Mouse (Mus musculus) hindbrain, embryonic 15.5 days (tissue): ENCODE data around the gene Akna. TPM values are rescaled to one million over a fixed set of nuclear protein-coding genes. Genes with fewer than 3 reads are reported as not detected.

ENCODE experiments used
- ATAC-seq: fragments of 200-750 bp; cut with Nextera tagmentation; 2 replicates; pipeline ENCODE4 v1.8.0; 2017; ENCODE audit warnings: low read depth, moderate number of reproducible peaks, moderate TSS enrichment; ENCODE audit not compliant: low FRiP score
- H3K27ac ChIP-seq: fragments of 300-500 bp; sonication (generic); replicated peaks from 2 replicates; pipeline ENCODE4 v1.5.1; 2015; ENCODE audit warnings: mild to moderate bottlenecking, inconsistent platforms
- H3K27me3 ChIP-seq: fragments of 300-500 bp; sonication (generic); 2 replicates; pipeline ENCODE4 v1.6.1; 2015; ENCODE audit warnings: control low read depth, inconsistent platforms
- H3K36me3 ChIP-seq: fragments of 300-500 bp; sonication (generic); 2 replicates; pipeline ENCODE4 v1.6.1; 2015; ENCODE audit warnings: control low read depth, inconsistent platforms
- H3K4me1 ChIP-seq: fragments of 300-500 bp; sonication (generic); replicated peaks from 2 replicates; pipeline ENCODE4 v1.6.1; 2015; ENCODE audit warnings: control low read depth, inconsistent platforms
- H3K4me2 ChIP-seq: fragments of 300-500 bp; sonication (generic); 2 replicates; pipeline ENCODE4 v1.6.1; 2015; ENCODE audit warnings: moderate library complexity, mild to moderate bottlenecking, inconsistent platforms
- H3K4me3 ChIP-seq: fragments of 300-500 bp; sonication (generic); 2 replicates; pipeline ENCODE4 v1.5.1; 2015; ENCODE audit warnings: mild to moderate bottlenecking, inconsistent platforms
- H3K9ac ChIP-seq: fragments of 300-500 bp; sonication (generic); 2 replicates; pipeline ENCODE4 v1.6.1; 2015; ENCODE audit warnings: inconsistent platforms
- H3K9me3 ChIP-seq: fragments of 300-500 bp; sonication (generic); 2 replicates; pipeline ENCODE4 v1.6.1; 2016; ENCODE audit warnings: control low read depth, inconsistent platforms
- WGBS: fragments of 180-500 bp; shearing (Covaris S2); methylation state at CpG from one replicate; pipeline ENCODE4 v1.1.7; 2015; 5-methylcytosine and 5-hydroxymethylcytosine counted together
- polyA plus RNA-seq: library from polyadenylated mRNA; unstranded; fragments of >200 nt; fragmentation: Nextera tagmentation; extraction: Ambion mirVana; gene quantifications from 2 replicates; pipeline ENCODE4 v1.2.1, GENCODE M21; 2015

Gene Akna
- polyA plus RNA-seq, 1 experiment from 2014 or later, result 7.2 TPM

DNA sequence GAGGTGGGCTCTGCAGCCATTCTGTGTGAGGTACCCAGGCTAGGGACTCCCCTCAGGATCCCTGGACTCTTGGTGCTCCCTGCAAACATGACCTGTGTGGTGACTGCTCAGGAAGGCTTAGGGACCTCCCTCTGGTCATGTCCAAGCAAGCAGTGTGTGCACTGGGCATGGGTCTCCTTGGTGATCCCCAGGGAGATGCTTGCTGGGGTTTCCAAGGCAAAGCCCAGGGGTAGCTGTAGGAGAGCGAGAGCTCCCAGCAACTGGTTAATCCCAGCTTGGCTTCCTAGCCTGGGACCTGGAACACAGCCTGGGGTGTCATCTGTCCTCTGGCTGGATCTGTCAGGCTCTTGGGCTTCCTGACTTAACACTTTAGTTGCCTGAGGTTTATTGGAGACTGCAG, 27.8 kb downstream of the Akna start:
- ATAC-seq, result peak; percentile 68
- WGBS, result 61% methylated on average over 1 of the region's 1 CpGs
- H3K36me3 ChIP-seq, result peaks cover 7% of the 10 kb centered on the region; the same call in 1 of the 2 replicates
- H3K9me3 ChIP-seq, result no peaks in the 10 kb centered on the region
- no peak overlapping the region for H3K4me2 ChIP-seq
- no peaks in the 10 kb centered on the region for H3K27me3 ChIP-seq
- no peak overlapping the region for H3K27ac ChIP-seq
- H3K4me1 ChIP-seq, result peaks cover 6% of the 10 kb centered on the region; the same call in 1 of the 2 replicates
- H3K4me3 ChIP-seq, result no peak overlapping the region
- no peak overlapping the region for H3K9ac ChIP-seq

DNA sequence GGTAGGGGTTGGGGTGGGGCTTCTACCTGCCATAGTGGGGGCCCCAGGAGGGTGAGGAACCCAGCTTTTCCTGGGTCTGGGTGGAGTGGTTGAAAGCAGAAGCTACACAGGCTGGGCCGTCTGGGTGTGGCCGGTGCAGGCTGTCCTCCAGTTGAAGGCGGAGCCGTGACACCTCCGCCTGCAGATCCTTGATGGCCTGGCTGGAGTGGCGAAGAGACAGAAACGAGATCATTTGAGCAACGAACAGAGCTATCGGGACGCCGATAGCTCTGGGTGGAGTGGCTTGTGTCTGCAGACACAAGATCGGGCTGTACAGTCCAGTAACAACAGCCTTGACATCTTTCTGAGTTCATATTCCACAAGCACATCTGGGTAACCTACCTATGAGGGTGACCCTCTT, 28.8 kb downstream of the Akna start:
- no peak for ATAC-seq
- peaks cover 6% of the 10 kb centered on the region; the same call in 1 of the 2 replicates for H3K36me3 ChIP-seq
- H3K4me1 ChIP-seq, result peaks cover 6% of the 10 kb centered on the region; the same call in 1 of the 2 replicates
- H3K27me3 ChIP-seq, result no peaks in the 10 kb centered on the region
- no peak overlapping the region for H3K4me2 ChIP-seq
- H3K27ac ChIP-seq, result no peak overlapping the region
- H3K4me3 ChIP-seq, result no peak overlapping the region
- H3K9ac ChIP-seq, result no peak overlapping the region
- WGBS, result 91% methylated on average over 12 of the region's 12 CpGs
- H3K9me3 ChIP-seq, result no peaks in the 10 kb centered on the region

DNA sequence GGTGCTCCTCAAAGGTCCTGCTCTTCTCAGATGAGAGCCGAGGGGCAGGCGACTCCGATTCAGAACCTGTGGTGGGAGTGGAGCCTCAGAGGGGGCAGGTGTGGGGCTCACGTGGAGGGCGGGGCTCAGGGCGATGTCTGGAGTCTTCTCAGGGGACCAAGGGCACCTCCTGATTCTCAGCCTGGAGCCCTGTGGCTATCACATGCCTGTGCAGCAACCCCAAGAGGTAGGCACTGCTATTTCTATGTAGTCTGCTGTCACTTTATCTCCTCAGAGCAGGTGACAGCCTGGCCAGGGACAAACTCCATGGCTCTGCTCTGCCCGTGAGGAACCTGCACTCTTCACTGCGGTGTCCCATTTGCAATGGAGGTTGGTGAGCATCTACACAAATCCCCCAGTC, 29.8 kb downstream of the Akna start:
- Histone ChIP-seq H3K36me3 (0 out of 2 replicates have a peak, but pooled peaks cover 3% of the 10 kb centered on the region), H3K4me2 (no peak overlapping the region), H3K4me3 (no peak overlapping the region), H3K9me3 (no peaks in the 10 kb centered on the region), H3K27ac (no peak overlapping the region), H3K4me1 (peaks cover 6% of the 10 kb centered on the region; the same call in 1 of the 2 replicates), H3K9ac (no peak overlapping the region), H3K27me3 (no peaks in the 10 kb centered on the region)
- ATAC-seq, result no peak
- 87% methylated on average over 8 of the region's 8 CpGs for WGBS

DNA sequence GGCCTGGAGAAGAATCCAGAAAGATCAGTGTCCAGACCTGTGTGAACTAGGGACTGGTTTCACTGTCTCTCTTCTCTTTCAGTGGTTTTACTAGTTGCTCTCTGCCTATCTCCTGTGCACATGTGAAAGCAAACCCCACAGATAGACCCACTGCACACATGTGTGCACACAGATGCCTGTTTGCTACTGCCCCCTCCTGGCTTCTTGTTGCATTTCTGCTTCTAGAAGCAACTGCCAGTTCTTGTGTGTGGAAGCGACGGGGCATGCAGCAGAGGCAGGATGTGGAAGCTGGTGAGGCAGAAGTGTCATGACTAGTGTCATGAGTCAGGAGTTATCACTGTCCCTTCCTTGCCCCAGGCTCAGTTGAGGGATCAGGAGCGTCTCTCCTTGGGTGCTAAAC, 31.3 kb downstream of the Akna start:
- H3K9ac ChIP-seq, result no peak overlapping the region
- H3K4me2 ChIP-seq, result no peak overlapping the region
- no peak overlapping the region for H3K27ac ChIP-seq
- no peaks in the 10 kb centered on the region for H3K27me3 ChIP-seq
- H3K36me3 ChIP-seq, result no peaks in the 10 kb centered on the region
- WGBS, result 62% methylated on average over 3 of the region's 3 CpGs
- H3K9me3 ChIP-seq, result no peaks in the 10 kb centered on the region
- no peak overlapping the region for H3K4me3 ChIP-seq
- ATAC-seq, result no peak
- peaks cover 6% of the 10 kb centered on the region; the same call in 1 of the 2 replicates for H3K4me1 ChIP-seq

DNA sequence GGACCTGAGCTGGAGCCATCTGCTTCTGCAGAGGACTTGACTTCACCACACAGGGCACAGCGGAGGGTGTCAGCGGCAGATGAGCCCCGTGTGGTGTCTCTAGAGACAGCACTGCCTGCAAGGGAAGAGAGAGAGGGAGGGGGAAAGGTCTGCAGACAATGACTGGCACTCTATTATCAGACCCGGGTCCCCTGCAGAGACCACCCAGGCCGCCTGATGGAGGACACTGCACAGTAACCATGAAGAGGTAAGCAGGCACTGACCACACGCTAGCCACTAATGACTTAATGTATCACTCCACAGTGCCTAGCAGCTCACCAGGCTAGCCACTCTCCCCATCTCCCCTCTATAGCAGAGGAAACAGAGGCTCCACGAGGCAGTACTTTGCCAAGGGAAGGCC, 32.3 kb downstream of the Akna start:
- no peak for ATAC-seq
- 38% methylated on average over 7 of the region's 7 CpGs for WGBS
- no peak overlapping the region for H3K4me3 ChIP-seq
- H3K27ac ChIP-seq, result no peak overlapping the region
- peaks cover 6% of the 10 kb centered on the region; the same call in 1 of the 2 replicates for H3K4me1 ChIP-seq
- no peaks in the 10 kb centered on the region for H3K9me3 ChIP-seq
- no peaks in the 10 kb centered on the region for H3K27me3 ChIP-seq
- no peak overlapping the region for H3K4me2 ChIP-seq
- no peaks in the 10 kb centered on the region for H3K36me3 ChIP-seq
- no peak overlapping the region for H3K9ac ChIP-seq

DNA sequence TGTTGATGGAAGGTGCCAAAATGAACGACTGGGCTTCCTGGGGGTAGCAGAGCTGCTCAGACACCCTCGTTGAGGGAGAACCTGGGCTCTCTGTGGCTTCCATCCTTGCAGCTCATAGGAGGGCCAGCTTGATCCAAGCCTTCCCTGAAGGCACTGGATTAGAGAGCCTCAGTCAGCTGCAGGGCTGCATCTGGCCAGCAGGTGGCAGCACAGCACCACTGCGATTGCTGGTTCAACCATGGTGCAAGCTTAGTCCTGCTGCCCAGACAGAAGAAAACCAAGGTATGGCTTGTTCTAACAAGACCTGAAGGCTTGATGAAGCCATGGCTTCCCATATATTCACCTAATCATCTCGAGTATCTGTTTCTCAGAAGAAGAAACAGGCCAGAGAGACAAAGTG, 34.6 kb downstream of the Akna start:
- no peaks in the 10 kb centered on the region for H3K36me3 ChIP-seq
- ATAC-seq, result peak; percentile 39
- 18% methylated on average over 4 of the region's 4 CpGs for WGBS
- H3K4me1 ChIP-seq, result peaks cover 6% of the 10 kb centered on the region; the same call in 1 of the 2 replicates
- H3K4me2 ChIP-seq, result no peak overlapping the region
- no peak overlapping the region for H3K27ac ChIP-seq
- no peaks in the 10 kb centered on the region for H3K27me3 ChIP-seq
- H3K4me3 ChIP-seq, result no peak overlapping the region
- H3K9me3 ChIP-seq, result no peaks in the 10 kb centered on the region
- no peak overlapping the region for H3K9ac ChIP-seq

DNA sequence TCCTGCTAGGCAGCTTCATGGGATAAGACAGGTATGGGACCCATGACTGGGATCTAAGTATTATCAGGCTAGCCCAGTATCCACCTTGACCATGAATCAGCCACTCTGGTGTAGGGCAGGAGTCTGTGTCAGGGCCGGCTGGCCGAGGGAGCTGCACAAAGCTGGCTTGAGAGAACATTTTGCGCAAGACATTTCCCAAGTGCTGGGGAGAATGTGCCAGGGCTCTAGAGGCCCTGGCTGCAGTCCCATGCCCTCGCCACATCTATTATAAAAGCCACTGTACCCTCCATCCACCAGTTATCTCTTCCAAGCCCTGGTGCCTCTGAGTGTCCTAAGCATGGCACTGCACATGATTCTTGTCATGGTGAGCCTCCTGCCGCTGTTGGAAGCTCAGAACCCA, 41.0 kb downstream of the Akna start, which contains the start of gene Orm2:
TSS of gene Orm2 (plus strand) at position 300 of the 400 bp plus-strand sequence.
- H3K27ac ChIP-seq, result no peak within 1 kb of the TSS
- H3K4me3 ChIP-seq, result no peak within 1 kb of the TSS
- H3K9me3 ChIP-seq, result no peaks in the 10 kb centered on the region
- no peaks in the 10 kb centered on the region for H3K36me3 ChIP-seq
- no peak for ATAC-seq
- no peaks in the 10 kb centered on the region for H3K27me3 ChIP-seq
- WGBS, result 87% methylated on average over 5 of the region's 5 CpGs
- no peak within 1 kb of the TSS for H3K4me2 ChIP-seq
- H3K9ac ChIP-seq, result no peak within 1 kb of the TSS
- H3K4me1 ChIP-seq, result no peaks in the 10 kb centered on the region

DNA sequence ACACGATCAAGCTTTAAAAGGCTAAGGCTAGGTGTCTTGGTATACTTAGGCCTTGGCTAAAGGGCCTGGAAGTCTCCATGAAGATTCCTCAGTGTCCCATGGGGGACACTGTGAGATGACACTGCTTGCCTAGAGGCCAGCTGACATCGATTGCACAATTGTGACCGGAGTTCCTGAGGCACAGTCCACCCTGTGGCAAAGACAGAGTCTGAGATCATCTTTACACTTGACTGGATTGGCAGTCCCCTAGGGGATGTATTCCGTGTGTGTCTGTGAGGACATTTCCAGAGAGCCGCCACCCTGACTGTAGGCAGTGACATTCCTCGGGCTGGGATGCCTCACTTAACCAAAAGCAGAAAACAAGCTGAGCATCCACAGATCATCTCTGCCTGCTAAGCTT, 43.3 kb downstream of the Akna start:
- ATAC-seq, result no peak
- Histone ChIP-seq H3K9me3 (no peaks in the 10 kb centered on the region), H3K4me1 (no peaks in the 10 kb centered on the region), H3K4me2 (no peak overlapping the region), H3K36me3 (no peaks in the 10 kb centered on the region), H3K27me3 (no peaks in the 10 kb centered on the region), H3K9ac (no peak overlapping the region), H3K27ac (no peak overlapping the region), H3K4me3 (no peak overlapping the region)
- 61% methylated on average over 6 of the region's 6 CpGs for WGBS

DNA sequence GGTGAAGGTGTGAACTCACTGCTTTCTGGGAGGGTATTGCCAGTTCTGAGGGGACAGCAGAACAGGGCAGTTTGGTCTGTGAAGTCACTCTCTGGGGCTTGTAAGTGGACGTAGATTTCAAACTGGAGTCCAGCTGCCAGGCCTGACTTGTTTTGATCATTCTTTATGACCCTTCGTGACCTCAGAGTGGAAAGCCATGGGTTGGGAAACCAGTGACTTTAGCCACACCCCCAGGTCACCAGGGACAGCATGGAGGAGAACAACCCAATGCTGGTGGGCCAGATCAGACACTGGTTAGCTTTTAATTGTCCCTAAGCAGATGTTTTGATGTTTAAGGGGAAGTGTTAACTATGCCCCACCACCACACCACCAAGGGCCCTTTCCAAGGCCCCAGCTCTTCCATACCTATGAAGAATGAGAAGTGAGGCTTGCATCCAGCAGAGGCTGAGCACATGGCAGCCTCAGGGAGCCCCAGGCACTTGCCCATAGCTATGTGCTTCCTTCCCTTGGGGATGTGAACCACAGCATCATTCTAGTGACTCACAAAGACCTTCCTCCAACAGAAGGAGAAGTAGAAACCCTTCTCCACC, 46.1 kb downstream of the Akna start:
- no peak overlapping the region for H3K4me3 ChIP-seq
- no peaks in the 10 kb centered on the region for H3K4me1 ChIP-seq
- no peaks in the 10 kb centered on the region for H3K36me3 ChIP-seq
- no peak overlapping the region for H3K27ac ChIP-seq
- 66% methylated on average over 2 of the region's 2 CpGs for WGBS
- no peak for ATAC-seq
- H3K27me3 ChIP-seq, result no peaks in the 10 kb centered on the region
- H3K4me2 ChIP-seq, result no peak overlapping the region
- no peak overlapping the region for H3K9ac ChIP-seq
- no peaks in the 10 kb centered on the region for H3K9me3 ChIP-seq

DNA sequence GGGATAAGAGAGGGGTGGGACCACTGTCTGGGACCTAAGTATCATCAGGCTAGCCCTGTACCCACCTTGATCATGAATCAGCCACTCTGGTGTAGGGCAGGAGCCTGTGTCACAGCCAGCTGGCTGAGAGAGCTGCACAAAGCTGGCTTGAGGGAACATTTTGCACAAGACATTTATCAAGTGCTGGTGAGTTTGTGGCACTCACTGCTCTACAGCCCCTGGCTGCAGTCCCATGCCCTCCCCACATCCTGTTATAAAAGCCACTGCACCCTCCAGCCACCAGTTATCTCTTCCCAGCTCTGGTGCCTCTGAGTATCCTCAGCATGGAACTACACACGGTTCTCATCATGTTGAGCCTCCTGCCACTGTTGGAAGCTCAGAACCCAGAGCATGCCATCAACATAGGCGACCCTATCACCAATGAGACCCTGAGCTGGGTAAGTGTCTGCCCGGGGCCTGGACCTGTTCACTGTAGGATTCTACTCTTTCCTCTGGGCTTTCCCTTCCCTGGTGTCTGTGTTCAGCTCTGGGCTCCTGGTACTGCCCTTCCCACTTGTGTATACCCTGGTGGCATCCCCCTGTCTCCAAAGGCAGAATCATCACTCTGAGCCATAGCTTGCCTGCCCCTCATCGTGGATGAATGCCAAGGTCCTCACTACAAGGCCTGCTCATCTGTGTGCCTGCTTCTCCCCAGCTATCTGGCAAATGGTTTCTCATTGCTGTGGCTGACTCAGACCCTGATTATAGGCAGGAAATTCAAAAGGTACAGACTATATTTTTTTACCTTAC, 47.1 kb downstream of the Akna start, which contains the start of gene Orm3:
TSS of gene Orm3 (plus strand) at position 286 of the 789 bp plus-strand sequence.
- Histone ChIP-seq H3K4me1 (no peaks in the 10 kb centered on the region), H3K27me3 (no peaks in the 10 kb centered on the region), H3K36me3 (no peaks in the 10 kb centered on the region), H3K4me3 (no peak within 1 kb of the TSS), H3K9me3 (no peaks in the 10 kb centered on the region), H3K27ac (no peak within 1 kb of the TSS), H3K4me2 (no peak within 1 kb of the TSS), H3K9ac (no peak within 1 kb of the TSS)
- 77% methylated on average over 4 of the region's 4 CpGs for WGBS
- 0 out of 2 replicates have a peak, but pooled peaks have one; percentile 23 for ATAC-seq

DNA sequence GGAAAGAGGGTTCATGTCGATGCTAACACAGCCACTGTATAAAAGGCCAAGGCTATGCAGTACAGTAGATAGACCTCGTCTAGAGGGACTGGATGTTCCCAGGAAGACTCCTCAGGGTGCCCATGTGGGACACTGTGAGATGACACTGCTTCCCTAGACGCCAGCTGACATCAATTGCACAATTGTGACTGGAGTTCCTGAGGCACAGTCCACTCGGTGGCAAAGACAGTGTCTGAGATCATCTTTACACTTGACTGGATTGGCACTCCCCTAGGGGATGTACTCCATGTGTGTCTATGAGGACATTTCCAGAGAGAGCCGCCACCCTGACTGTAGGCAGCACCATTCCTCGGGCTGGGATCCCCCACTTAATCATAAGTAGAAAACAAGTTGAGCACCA, 54.6 kb downstream of the Akna start:
- Histone ChIP-seq H3K4me1 (no peaks in the 10 kb centered on the region), H3K4me2 (no peak overlapping the region), H3K27me3 (no peaks in the 10 kb centered on the region), H3K4me3 (no peak overlapping the region), H3K9me3 (no peaks in the 10 kb centered on the region), H3K36me3 (no peaks in the 10 kb centered on the region), H3K9ac (no peak overlapping the region), H3K27ac (no peak overlapping the region)
- 69% methylated on average over 6 of the region's 6 CpGs for WGBS
- no peak for ATAC-seq

DNA sequence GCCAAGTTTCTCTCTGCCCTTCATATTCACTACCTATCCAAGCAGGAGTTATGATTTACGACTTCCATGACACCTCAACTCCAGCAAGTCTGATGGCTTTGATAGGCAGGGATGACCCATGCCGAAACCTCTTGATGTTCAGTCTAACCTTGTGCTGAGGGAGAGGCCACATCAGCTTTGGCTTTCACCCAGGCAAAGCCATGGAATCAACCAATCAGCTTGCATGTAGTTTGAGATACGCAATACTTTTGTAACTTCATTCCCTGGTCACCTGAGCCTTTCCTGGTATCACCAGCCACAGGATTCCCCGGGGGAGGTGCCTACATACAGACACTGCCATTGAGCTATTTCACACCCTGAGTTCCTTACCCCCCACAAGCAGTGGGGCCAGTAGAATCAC, 56.5 kb downstream of the Akna start:
- Histone ChIP-seq H3K9me3 (no peaks in the 10 kb centered on the region), H3K36me3 (no peaks in the 10 kb centered on the region), H3K4me2 (no peak overlapping the region), H3K27me3 (no peaks in the 10 kb centered on the region), H3K9ac (no peak overlapping the region), H3K27ac (no peak overlapping the region), H3K4me1 (0 out of 2 replicates have a peak, but pooled peaks cover 4% of the 10 kb centered on the region), H3K4me3 (no peak overlapping the region)
- 89% methylated on average over 4 of the region's 4 CpGs for WGBS
- no peak for ATAC-seq
